Mouse (Mus musculus) kidney, adult 9 months (tissue): ENCODE results near the gene Acy3.
"Not testable (repeated sequence)": the region's sequence is repeated elsewhere in the genome, so short reads cannot be mapped to it uniquely, and the experiment has no call there.

Experiments
- DNase-seq: peaks from one replicate; pipeline ENCODE4 v3.0.0; 2022

Gene Acy3

DNA sequence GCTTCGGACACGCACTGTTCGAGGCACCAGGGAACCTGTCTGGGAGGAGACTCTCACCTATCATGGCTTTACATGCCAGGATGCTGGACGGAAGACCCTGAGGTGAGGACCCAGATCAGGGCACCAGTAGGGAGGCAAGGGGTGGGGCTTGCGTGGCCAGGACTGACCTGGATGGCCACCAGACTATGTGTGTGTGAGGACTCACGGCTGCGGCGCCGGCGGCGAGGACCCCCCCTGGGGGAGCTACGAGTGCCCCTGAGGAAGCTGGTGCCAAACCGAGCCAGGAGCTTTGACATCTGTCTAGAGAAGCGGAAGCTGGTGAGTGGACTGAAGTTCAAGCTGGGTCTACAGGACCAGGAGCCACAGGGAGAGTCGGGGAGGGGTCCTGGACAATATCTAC, 18.0 kb downstream of the Acy3 start:
- no peak for DNase-seq

DNA sequence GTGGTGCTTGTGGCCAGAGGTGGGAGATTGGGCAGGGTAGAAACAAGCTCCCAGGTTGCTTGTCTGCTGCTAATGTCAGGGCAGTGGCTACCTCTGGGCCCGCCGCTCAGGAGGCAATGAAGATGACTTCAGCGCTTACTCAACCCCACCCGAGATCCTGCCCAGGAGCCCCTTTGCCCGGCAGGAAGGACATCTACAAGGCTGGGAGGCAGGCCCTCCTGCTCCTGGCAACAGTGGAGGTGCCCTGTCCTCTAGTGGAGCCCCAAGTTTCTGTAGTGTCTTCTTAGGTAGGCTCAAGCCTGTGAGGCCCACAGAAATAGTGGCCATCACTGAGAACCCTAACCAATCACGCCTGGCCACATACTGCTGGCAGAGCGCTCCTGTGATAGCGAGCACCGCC, 18.7 kb downstream of the Acy3 start:
- no peak for DNase-seq

DNA sequence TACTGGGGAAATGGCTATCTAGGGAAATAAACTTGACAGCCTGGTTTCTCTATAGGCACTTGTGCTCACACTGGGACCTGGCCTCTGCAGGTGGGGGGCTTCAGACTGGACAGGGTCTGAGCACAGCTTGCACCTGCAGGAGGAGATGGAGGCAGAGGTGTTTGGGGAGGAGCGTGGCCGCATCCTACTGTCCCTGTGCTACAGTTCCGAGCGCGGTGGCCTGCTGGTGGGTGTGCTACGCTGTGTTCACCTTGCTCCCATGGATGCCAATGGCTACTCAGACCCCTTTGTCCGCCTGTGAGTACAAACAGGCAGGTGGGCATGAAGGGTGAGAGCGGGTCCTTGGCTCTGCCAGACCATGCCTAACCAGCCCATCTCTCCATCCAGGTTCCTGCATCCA, 19.6 kb downstream of the Acy3 start:
- no peak for DNase-seq

DNA sequence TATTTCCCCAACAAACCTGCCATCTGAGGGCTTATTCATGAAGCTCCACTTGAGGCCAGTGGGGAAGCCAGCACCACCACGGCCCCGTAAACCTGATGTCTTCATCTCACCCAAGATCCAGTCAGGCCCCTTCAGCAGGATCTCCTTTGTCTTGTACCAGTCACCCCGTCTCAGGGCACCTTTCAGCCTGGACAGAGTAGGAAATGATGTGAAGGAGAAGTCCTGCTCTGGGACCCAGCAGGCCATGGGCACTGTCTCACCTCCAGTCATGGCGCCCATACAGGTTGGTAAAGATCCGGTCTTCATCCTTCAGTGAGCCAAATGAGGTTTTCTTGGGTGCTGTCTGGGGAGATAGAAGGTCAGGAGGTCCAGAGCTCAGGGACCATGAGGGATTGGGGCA, 24.7 kb downstream of the Acy3 start:
- no peak for DNase-seq

DNA sequence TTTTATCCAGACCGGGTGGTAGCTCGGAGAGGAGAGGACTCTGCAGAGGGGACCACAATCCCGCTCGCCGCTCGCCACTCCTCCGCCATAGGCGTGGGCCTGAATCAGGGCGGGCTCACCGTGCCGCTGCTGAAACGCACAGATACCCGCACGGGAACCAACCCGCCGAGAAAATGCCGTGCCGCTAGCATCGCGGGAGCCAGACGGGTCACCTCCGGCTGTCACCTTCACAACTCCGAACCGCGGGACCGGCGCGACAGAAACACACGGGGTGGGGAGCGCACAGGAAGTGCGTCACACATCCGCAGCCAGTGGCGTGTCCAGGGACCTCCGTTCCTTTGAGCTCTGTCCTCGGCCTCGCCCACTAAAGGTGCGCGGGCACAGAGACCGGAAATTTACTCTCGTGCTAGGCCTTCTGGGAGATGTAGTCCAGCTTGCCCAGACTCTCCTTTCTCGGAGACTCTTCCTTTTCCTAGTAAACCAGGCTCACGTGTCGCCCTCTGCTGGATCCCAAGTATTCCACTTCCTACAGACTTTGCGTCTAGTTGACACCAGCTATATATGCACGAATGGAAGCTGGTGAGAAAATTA, 26.2 kb downstream of the Acy3 start, which contains the start of gene Ndufv1:
Gene Ndufv1 (minus strand): TSS at position 375 of the 591 bp plus-strand sequence.
- DNase-seq: peak; percentile 99

DNA sequence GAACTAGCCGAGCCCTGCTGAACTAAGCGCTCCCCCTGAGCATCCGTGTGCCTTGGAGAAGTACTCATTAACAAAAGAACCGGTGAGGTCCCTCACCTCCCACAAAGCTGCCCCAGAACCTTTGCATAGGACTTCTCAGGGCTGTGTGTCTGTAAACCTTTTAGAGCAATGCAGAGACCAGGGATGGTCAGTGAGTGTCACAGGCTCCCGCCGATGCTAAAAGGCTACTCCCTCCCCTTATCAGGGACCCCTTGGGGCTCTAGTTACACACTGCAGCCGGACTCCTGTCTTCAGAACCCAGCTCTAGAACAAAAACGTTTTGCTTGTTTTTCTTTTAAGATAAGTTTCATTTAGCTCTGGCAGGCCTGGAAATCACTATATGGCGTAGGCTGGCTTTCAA, 26.7 kb downstream of the Acy3 start:
- no peak for DNase-seq

DNA sequence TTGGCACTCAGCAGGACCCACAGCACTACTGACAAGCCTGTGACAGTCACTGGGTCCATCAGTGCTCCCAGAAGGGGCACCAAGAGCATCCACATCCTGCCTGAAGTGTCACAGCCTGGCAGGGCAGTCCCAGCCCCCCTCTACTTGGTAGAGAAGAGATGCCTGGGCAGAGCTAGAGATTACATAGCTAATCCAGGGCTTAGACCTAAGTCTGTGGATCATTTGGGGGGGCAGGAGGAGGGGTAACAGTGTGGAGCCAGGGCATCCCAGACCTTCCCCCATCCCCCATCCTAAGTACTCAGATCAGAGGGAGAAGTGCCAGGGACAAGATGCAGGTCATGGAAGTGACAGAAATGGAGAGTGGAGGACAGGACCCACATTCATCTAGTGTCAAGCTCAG, 28.4 kb downstream of the Acy3 start:
- no peak for DNase-seq

DNA sequence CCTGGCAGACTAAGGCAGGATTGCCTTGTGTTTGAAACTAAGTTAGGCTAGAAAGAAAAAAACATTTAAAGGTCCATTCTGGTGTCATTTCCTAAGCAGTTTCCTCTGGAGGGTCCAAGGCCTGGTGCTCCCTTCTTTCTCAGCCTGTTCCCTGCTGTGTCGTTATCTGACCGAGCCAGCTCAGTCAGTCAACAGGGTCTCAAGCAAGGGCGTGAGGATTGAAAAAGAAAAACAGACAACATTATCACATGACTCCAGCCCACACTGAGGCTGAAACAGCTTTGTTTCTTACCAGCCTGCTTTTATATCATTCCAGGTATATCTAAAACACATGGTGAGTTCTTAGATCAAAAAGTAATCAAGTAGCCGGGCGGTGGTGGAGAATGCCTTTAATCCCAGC, 29.3 kb downstream of the Acy3 start:
- no peak for DNase-seq

DNA sequence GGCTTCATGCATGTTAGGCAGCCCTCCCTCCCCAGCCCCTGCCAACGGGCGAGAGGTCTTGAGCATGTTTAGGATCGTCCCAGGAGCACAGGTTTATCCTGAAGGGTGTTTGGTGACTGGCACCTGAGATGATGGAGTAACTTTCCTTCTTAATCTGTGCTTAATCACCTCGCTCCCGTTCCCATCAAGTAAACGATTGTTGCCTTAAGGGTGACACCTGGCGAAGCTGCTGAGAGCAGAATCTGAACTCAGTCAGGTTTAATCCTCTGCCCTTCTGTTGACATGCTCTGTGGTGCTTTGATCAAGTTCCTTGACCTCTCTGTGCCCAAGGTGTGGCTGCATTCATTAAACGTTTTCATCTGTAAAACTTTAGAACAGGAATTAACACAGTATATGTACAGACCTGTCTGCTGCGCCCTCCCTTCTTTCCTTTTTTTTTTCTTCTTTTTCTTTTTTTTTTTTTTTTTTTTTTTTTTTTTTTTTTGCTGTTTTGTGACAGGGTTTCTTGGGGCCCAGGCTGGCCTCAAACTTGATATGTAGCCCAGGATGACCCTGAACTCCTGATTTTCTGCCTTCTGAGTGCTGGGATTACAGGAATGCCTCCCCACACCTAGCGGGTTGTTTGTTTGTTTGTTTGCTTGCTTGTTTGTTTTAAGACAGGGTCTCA, 31.7 kb downstream of the Acy3 start:
- DNase-seq: no peak

DNA sequence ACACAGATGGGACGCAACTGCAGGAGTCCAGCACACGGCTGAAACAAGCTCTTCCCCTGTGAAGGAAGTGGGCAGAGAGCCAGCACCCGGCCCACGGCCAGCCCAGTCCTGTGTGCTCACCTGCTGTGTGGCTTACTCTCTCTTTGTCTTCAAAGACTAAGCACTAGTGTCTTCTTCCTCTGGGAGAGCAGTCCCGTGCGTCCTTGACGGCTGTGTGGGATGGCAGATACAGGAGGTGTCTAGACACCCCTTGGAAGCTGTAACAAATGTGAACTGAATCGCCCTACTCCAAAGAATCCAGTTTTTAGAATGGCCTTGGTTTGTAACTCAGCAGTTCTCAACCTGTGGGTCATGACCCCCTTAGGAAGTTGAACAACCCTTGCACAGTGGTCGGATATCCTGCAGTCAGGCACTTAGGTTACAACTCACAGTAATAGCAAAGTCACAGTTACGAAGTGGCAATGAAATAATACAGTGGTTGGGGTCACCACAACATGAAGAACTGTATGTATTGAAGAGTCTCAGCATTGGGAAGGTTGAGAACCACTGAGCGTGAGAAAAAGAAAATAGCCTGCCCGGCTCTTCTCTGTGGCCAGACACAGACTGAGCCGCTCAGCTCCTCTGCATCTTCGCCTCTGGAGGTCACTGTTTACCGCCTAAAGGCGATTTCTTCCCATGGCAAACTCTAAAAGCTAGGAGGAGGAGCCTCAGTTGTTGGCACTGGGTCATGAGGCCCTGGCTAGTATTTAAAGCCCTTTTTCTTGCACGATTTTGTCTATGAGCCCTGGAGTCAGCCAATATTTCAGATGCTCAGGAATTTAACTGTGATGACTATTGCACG, 32.6 kb downstream of the Acy3 start:
- DNase-seq: peak; percentile 93

DNA sequence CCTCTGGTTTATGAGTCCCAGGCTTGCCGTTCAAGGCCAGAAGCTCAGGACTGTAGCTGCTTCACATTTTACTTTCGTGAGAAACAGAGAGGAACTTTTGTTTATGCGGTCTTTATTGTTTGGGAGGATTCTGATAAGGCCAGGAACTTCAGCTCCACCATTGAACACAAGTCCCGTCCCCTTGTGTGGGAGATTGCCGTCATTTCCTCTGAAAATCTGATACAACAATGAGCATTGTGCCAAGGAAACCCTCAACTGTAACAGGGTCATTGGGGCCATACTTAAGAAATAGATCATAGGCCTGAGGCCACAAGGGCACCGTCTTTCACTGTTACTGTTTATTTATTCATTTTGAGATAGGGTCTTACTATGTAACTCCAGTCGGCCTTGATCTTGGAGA, 36.8 kb downstream of the Acy3 start:
- DNase-seq: no peak

DNA sequence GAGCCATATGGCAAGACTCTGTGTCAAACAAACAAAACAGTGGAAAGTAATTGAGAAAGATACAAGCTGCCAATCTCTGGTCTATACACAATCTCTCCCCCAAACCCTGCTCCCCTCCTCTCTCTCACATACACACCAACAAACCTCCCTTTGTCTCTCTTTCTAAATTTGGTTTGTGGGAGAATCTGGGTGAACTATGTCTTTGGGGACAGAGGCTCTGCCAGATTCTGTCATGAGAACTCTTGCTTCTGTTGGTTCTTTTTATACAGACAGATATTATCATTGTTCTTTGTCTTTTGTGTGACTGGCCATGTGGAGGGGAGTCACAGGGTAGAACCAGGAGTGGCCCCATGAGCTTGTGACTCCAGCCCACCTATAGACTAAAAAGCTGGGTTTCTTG, 41.2 kb downstream of the Acy3 start:
- no peak for DNase-seq

DNA sequence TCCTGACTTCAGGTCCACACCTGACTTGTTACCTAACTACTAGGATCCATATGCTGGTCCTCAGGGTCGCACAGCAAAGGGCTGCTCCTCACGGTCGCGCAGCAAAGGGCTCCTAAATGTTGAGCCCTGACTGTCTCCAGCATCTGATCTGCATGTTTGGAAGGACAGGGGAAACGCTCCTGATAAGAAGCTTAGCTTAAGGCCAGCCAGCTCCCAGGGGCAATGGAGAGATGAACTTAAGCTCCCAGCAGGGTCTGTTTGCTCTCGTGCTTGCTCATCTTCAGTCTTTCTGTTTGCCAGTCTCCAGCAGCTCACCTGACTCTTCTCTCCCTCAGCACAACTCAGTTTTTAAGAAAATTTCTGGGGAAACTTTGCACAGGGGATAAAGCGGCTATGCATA, 46.3 kb downstream of the Acy3 start:
- no peak for DNase-seq

DNA sequence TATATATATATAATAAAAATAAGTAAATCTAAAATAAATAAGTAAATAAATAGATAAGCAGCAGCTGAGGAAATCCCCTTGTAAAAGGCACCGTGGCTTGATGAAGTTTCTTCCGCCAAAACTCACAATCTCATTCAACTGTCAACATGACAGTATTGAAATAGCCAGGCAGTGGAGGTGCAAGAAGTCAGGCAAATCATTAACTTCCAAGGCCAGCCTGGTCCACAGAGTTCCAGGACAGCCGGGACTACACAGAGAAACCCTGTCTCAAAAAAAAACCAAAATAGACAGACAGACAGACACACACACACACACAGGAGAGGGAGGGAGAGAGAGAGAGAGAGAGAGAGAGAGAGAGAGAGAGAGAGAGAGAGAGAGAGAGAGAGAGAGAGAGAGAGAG, 46.9 kb downstream of the Acy3 start:
- DNase-seq: peak; percentile 79

DNA sequence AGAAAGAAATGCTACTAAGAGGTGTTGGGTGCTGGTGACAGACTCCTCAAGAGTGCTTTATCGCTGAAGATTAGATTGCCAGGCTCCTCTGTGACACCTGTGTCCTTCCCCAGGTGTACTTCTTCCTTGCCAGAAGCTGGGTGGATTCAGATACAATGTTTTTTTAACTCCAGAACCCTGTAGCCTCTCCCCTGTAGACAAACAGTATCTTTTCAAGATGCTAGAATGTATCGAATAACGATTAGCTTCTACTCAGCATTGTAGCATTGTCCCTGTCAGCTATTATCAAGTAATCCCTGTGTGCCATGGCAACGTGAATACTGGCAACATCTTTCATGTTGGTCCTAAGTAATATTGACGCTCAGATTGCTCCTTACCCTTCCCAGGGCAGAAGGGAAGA, 47.4 kb downstream of the Acy3 start:
- DNase-seq: no peak

DNA sequence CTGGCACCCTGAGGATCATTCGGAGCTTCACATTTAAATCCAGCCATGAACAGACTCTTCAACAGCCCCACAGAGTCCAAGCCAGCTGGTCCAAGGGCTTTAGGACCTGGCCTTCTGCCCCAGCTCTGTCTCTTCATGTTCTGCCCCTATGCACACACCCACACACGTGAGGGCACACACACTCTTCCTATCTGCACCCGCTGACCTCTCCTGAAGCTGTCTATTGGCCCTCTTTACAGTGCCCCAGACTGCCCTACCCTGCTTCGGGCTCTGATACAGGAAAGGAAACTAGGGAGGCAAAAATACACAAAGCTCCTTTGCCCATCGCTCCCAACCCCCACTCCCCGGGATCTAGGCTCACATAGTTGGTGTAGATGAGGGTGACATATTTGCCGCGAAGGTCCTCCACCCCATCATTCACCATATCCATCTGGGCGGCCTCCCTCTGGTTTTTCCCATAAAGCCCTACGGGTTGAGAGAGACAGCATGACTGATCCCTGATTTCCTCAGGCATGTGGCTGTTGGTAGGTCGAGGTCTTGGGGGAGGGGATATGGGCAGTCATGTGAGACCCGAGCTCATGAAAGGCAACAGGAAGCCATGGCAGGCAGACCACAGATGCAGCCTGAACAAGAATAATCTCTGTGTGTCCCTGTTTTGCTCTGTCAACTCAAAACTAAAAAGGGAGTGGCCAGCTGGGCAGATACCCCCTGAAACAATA, 50.1 kb downstream of the Acy3 start:
- DNase-seq: no peak

DNA sequence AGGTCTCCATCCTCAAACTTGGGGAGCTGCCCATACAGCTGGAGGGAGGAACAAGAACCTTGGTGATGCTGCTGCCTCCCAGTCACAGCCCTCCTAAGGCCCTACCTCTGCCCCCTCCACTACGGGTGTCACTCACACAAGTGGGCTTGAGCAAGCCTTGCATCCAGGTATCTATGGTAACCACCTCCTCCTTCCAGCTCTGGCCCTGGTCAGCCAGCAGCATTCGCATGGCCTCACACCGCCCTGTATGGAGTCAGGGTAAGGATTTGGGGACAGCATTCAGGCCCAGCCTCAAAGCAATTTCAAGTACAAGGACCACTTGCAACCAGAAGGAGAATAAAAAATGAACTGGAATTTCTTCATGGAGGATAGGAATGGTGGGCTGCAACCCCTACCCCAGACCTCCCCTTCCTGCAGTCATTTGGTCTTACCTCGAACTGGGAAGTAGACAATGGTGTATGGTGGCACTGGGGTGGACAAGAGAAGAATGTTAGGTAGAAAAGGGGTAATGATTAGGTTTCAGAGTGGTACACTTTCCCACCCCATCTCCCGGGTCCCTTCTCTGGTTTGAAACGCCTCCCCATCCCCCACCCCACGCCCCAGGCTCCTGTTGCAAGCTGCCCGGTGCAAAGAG, 50.9 kb downstream of the Acy3 start:
- DNase-seq: not testable (repeated sequence)

DNA sequence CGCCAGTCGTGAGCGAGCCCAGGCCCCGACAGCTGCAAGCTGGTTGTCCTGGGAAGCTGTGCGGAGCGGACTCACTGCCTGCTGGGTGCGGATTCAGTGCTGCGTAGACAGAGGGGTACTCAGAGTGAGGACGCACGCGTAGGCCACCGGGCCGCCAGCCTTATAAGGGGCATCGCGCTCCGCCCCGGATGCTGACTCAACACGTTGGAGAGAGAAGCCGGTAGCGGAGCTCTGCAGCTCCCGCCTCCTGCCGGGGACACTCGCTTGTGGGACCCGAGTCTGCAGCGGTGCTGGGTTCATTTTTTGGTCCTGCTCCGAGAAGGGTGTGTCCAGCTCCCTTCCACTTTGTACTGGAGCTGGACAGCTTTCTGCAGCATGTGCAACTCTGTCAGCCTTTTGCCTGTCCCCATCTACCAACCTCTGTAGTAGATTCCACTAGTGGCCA, 51.4 kb downstream of the Acy3 start, which contains the start of gene Gstp1:
Gene Gstp1 (minus strand): TSS at position 198 of the 445 bp plus-strand sequence.
- peak; percentile 91 for DNase-seq
